Mouse (Mus musculus): ENCODE results near the gene Npepps. TPM values are rescaled to one million over a fixed set of nuclear protein-coding genes. Genes with fewer than 3 reads are reported as not detected.

The Npepps gene
- polyA plus RNA-seq, 1 experiment from 2014 or later: 108 TPM

GRCm38 (mm10) chr11:97175499-97175898 lies 104.9 kb downstream of the Npepps start:
- WGBS: 93% methylated on average over 7 of the region's 7 CpGs
- Histone ChIP-seq H3K9ac (no peak overlapping the region), H3K27ac (no peak overlapping the region), H3K36me3 (peaks cover 96% of the 10 kb centered on the region), H3K27me3 (no peaks in the 10 kb centered on the region), H3K9me3 (no peaks in the 10 kb centered on the region), H3K4me1 (no peaks in the 10 kb centered on the region), H3K4me3 (no peak overlapping the region), H3K4me2 (no peak overlapping the region)
- ATAC-seq (ENCODE audit: insufficient number of reproducible peaks, low FRiP score, low TSS enrichment, low read depth): no peak

DNA sequence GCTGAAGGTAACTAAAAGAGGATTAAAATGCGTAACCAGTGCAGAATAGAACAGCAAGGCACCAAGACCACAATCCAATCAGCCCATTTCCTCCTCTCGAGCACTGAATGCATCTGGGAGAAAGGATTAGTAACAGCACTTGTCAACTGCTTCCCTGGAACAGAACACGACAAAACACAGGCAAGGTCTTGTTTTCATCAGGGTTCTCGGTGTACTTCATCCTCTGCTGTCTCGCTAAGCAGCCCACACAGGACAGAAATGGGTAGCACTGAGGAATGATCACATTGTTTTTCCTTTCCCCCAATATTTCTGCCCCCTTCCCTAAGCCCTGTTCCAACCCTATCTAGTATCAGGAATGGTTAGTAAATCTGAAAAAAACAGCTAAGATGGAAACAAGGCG lies 120.1 kb downstream of the Npepps start:
- no peak for ATAC-seq (ENCODE audit: insufficient number of reproducible peaks, low FRiP score, low TSS enrichment, low read depth)
- 75% methylated on average over 6 of the region's 6 CpGs for WGBS
- H3K36me3 ChIP-seq: peaks cover 87% of the 10 kb centered on the region

DNA sequence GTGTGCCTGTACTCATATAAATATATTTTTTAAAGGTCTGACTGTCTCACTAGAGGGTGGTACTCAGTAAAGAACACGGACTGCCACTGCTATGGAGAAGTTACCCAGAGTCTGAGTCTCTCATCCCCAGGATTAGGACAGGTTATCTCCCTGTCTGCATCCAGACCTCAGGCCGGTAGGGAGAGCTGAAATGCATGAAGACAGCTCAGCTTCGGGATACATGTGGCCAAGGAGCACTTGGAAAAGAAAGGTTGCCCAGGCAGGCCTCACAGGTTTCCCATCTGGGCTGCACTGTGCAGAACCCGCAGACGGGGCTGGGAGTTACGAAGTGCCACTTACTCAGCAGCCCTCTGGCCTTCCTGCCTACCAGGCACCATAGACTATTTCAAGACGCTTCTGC lies 123.4 kb downstream of the Npepps start:
- no peak overlapping the region for H3K4me2 ChIP-seq
- H3K27me3 ChIP-seq: no peaks in the 10 kb centered on the region
- H3K4me3 ChIP-seq: no peak overlapping the region
- no peak overlapping the region for H3K9ac ChIP-seq
- peaks cover 56% of the 10 kb centered on the region for H3K36me3 ChIP-seq
- H3K27ac ChIP-seq: no peak overlapping the region
- H3K4me1 ChIP-seq: peaks cover 15% of the 10 kb centered on the region
- 72% methylated on average over 7 of the region's 7 CpGs for WGBS
- ATAC-seq (ENCODE audit: insufficient number of reproducible peaks, low FRiP score, low TSS enrichment, low read depth): no peak
- no peaks in the 10 kb centered on the region for H3K9me3 ChIP-seq

More for the DNA sequence above, 120.1 kb downstream of the Npepps start:
- H3K4me3 ChIP-seq: no peak overlapping the region
- H3K27me3 ChIP-seq: no peaks in the 10 kb centered on the region
- H3K9me3 ChIP-seq: no peaks in the 10 kb centered on the region
- H3K4me1 ChIP-seq: no peaks in the 10 kb centered on the region
- no peak overlapping the region for H3K27ac ChIP-seq
- H3K9ac ChIP-seq: no peak overlapping the region
- H3K4me2 ChIP-seq: no peak overlapping the region

Other genes starting within 250 kb of the Npepps start
- 0.54 and 0.65 TPM in 2 replicates for gene Lrrc46, start 239.2 kb downstream of the Npepps start, polyA plus RNA-seq (2015; fragmentation: Nextera tagmentation; extraction: Ambion mirVana)
- 79.5 and 84.7 TPM in 2 replicates for gene Mrpl10, start 239.1 kb downstream of the Npepps start, polyA plus RNA-seq (2015; fragmentation: Nextera tagmentation; extraction: Ambion mirVana)
- gene Osbpl7, start 230.0 kb downstream of the Npepps start, polyA plus RNA-seq (2015; fragmentation: Nextera tagmentation; extraction: Ambion mirVana): 8.9 and 9.9 TPM in 2 replicates
- 0.14 TPM in 1 of 2 replicates, not detected in the other for gene Tbx21, start 165.3 kb downstream of the Npepps start, polyA plus RNA-seq (2015; fragmentation: Nextera tagmentation; extraction: Ambion mirVana)
- 6.8 and 7.8 TPM in 2 replicates for gene Tbkbp1, start 129.1 kb downstream of the Npepps start, polyA plus RNA-seq (2015; fragmentation: Nextera tagmentation; extraction: Ambion mirVana)
- gene Kpnb1, start 92.8 kb downstream of the Npepps start, polyA plus RNA-seq (2015; fragmentation: Nextera tagmentation; extraction: Ambion mirVana): 42.7 and 44.3 TPM in 2 replicates
- gene Mrpl45, start 35.1 kb upstream of the Npepps start, polyA plus RNA-seq (2015; fragmentation: Nextera tagmentation; extraction: Ambion mirVana): 37.6 and 41.4 TPM in 2 replicates
- gene Gpr179, start 71.4 kb upstream of the Npepps start, polyA plus RNA-seq (2015; fragmentation: Nextera tagmentation; extraction: Ambion mirVana): 0.09 and 0.10 TPM in 2 replicates
- gene Socs7, start 81.9 kb upstream of the Npepps start, polyA plus RNA-seq (2015; fragmentation: Nextera tagmentation; extraction: Ambion mirVana): 3.4 and 4.4 TPM in 2 replicates
- 7.8 and 8.4 TPM in 2 replicates for gene Arhgap23, start 134.9 kb upstream of the Npepps start, polyA plus RNA-seq (2015; fragmentation: Nextera tagmentation; extraction: Ambion mirVana)
- 0.93 and 1.1 TPM in 2 replicates for gene 4933428G20Rik, start 219.7 kb upstream of the Npepps start, polyA plus RNA-seq (2015; fragmentation: Nextera tagmentation; extraction: Ambion mirVana)